Mouse (Mus musculus): ENCODE measurements around the gene Ddx52. TPM values are rescaled to one million over a fixed set of nuclear protein-coding genes. Genes with fewer than 3 reads are reported as not detected.

Gene Ddx52
- 10 to 100 TPM; 36.6 to 41.0 TPM for total RNA-seq (2023)

DNA sequence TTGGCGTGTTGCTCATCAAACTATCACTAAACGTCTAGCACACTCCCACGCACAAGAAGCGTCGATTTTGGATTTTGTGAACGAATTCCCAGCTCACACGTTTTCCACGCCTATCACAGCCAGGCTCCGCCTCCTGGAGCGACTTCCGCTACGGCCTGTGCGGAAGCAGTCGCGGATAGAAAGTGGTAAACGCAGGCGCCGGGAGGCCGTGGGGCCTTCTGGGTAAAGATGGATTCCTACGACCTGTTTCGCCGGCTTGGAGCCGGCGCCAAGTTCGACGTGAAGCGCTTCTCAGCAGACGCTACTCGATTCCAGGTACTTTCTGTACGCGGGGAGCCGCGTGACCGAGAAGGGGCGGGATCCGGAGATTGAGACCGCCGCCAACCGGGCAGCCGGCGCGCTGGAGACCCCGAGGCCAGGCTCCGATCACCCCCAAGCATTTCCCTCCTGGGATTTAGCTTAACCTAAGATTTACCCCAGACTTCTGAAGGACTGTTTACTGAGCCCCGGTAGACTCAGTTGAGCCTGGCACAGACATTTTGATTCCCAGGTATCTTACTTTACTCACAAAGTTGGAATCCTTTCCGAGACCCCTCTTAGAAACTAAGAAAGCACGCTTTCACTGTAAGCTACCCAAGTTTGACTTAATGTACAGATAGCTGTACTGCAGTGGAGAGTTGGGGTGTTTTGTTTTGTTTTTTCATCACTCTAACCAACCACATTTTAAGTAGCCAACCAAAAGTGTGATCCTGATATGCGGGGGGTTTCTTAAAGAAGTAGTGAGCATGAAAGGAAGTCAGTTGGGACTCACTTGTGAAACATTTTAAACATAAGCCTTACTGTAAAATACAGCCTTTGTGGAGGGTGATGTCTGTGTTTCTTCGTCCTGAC lies at the start of gene Ddx52:
TSS of gene Ddx52 (plus strand) at position 113 of the 891 bp plus-strand sequence.

DNA sequence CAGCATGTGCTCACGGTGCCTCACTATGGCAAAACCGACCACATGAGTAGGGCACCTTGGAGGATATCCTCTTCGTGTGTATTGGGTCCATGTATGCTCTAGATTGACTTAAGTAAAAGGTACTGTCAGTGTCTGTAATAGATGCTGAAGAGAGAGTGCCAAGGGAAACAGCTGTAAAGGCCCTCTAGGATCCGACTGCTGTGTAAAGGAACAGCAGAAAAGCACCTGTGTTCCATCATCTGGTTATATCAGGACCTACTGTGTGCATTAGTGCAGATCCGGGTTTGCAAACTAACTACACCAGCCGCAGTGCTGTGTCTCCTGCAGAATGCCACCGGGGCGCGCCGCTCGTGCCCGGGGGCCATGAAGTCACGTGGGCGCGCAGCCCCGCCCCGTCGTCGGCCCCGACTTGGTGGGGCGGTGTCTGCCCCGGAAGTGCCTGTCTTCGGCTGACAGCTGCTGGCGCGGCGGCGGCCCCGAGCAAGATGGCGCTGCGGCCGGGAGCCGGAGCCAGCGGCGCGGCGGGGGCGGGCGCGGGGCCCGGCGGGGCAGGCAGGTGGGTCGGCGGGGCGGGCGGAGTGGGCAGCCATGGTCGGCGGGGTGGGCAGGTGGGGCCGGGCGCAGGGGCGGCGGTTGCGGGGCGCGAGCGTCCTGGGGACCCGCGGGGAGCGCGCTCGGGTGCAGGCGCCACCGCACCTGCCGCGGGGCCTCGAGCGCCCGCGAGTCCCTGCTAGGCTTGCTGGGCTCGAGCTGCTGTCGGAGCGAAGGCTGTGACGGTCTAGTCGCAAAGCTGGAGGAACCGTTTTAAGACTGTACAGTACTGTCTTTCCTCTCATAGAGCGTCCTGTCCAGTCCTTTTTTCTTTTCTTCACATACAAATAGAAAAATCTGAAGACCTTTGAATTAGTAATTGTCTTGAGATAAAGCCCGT lies 22.4 kb downstream of the Ddx52 start, which contains the start of gene Synrg:
TSS of gene Synrg (plus strand) at position 438 of the 931 bp plus-strand sequence.

Other genes starting within 250 kb of the Ddx52 start
- gene Wfdc17, start 238.1 kb upstream of the Ddx52 start, total RNA-seq (2023): 10 to 100 TPM in 1 of 2 experiments, 1 to 10 TPM in 1; 5.8 to 12.5 TPM
- gene Wfdc18, start 233.0 kb upstream of the Ddx52 start, total RNA-seq (2023): not detected
- 1 to 10 TPM; 4.7 to 5.5 TPM for gene Wfdc21, start 195.1 kb upstream of the Ddx52 start, total RNA-seq (2023)
- 10 to 100 TPM; 54.8 to 63.9 TPM for gene Heatr6, start 188.4 kb upstream of the Ddx52 start, total RNA-seq (2023)
- under 1 TPM; 0.58 to 0.59 TPM for gene Hnf1b, start 92.0 kb upstream of the Ddx52 start, total RNA-seq (2023)
- gene Synrg, start 22.4 kb downstream of the Ddx52 start, total RNA-seq (2023): 10 to 100 TPM; 82.0 to 87.6 TPM
- under 1 TPM in 1 of 2 experiments, not detected in 1; 0.53 TPM for gene Dusp14, start 127.2 kb downstream of the Ddx52 start, total RNA-seq (2023)
- 1 to 10 TPM; 6.2 to 8.5 TPM for gene Tada2a, start 187.5 kb downstream of the Ddx52 start, total RNA-seq (2023)
- 10 to 100 TPM; 32.2 to 50.3 TPM for gene Acaca, start 187.6 kb downstream of the Ddx52 start, total RNA-seq (2023)
- not detected for gene Gm11437, start 225.4 kb downstream of the Ddx52 start, total RNA-seq (2023)